Mouse (Mus musculus): ENCODE results near the gene Ank2.

DNA sequence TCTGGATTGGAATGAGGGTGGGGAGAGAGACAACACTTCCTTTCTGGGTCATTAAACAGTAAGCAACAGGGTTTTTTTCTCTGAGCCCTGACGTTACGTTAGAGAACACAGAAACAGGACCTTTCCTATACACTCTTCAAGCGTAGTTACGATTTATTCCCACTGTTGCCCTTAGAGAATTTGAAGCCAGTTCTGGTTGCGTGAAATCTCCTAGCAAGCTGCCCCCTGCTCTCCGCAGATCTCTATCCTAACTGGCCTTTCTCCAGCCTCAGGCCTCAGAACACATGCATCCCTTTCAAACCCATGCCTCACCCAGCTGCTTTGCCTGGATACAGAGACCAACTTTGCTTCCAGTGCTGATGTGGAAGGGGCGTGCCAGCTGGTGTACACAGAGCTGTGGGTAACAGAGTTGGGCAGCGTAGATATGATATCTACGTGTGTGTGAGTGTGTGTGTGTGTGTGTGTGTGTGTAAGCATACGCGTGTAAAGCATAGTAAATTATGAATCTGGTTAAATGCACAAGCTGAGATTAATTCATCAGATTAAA is 38.2 kb downstream of the Ank2 start:
- TF ChIP-seq EP300 (IDR thresholded peaks at IDR 0.05) (no peak), CTCF (IDR thresholded peaks at IDR 0.05) (no peak)

All from lung, postnatal 0 days (tissue).